Mouse (Mus musculus) heart, postnatal 0 days (tissue): ENCODE results near the gene Atxn7l3b. TPM values are rescaled to one million over a fixed set of nuclear protein-coding genes. Genes with fewer than 3 reads are reported as not detected.

Source experiments
- ATAC-seq: fragments of 200-750 bp; cut with Nextera tagmentation; 2 replicates; pipeline ENCODE4 v1.8.0; 2017; ENCODE audit warnings: low read depth, moderate number of reproducible peaks, moderate library complexity; ENCODE audit not compliant: insufficient read depth
- DNase-seq: peaks from one replicate; pipeline ENCODE4 v3.0.0-alpha.2; 2016; ENCODE audit warnings: low spot score
- H3K27ac ChIP-seq: fragments of 300-500 bp; sonication (generic); 2 replicates; pipeline ENCODE4 v1.5.1; 2014; ENCODE audit warnings: low read depth, mild to moderate bottlenecking
- H3K27me3 ChIP-seq: fragments of 300-500 bp; sonication (generic); 2 replicates; pipeline ENCODE4 v1.6.1; 2014; ENCODE audit warnings: low read length, mixed read lengths; ENCODE audit not compliant: control insufficient read depth, insufficient read depth
- H3K36me3 ChIP-seq: fragments of 300-500 bp; sonication (generic); replicated peaks from 2 replicates; pipeline ENCODE4 v1.6.1; 2014; ENCODE audit warnings: low read length, mixed read lengths; ENCODE audit not compliant: control insufficient read depth, insufficient read depth
- H3K4me1 ChIP-seq: fragments of 300-500 bp; sonication (generic); 2 replicates; pipeline ENCODE4 v1.6.1; 2014; ENCODE audit warnings: antibody characterized with exemption; ENCODE audit not compliant: control insufficient read depth, insufficient read depth
- H3K4me2 ChIP-seq: fragments of 300-500 bp; sonication (generic); 2 replicates; pipeline ENCODE4 v1.6.1; 2014; ENCODE audit warnings: low read depth, mild to moderate bottlenecking, low read length, moderate library complexity
- H3K4me3 ChIP-seq: fragments of 300-500 bp; sonication (generic); 2 replicates; pipeline ENCODE4 v1.5.1; 2014; ENCODE audit warnings: low read depth, low read length
- H3K9ac ChIP-seq: fragments of 300-500 bp; sonication (generic); replicated peaks from 2 replicates; pipeline ENCODE4 v1.6.1; 2014; ENCODE audit warnings: low read depth, low read length, mixed read lengths
- H3K9me3 ChIP-seq: fragments of 300-500 bp; sonication (generic); replicated peaks from 2 replicates; pipeline ENCODE4 v1.6.1; 2016; ENCODE audit warnings: low read length; ENCODE audit not compliant: control insufficient read depth
- CTCF ChIP-seq: IDR thresholded peaks from 2 replicates; pipeline ENCODE4 v1.5.1; 2016; ENCODE audit warnings: antibody characterized with exemption, control low read depth, low read depth
- EP300 ChIP-seq: IDR thresholded peaks from 2 replicates; pipeline ENCODE4 v1.6.1; 2016; ENCODE audit warnings: antibody characterized with exemption, low read depth
- WGBS: fragments of 180-500 bp; shearing (Covaris S2); extraction: QIAGEN DNeasy Blood & Tissue Kit; methylation state at CpG from one replicate; pipeline ENCODE4 v1.1.7; 2014; 5-methylcytosine and 5-hydroxymethylcytosine counted together
- polyA plus RNA-seq: library from polyadenylated mRNA; unstranded; fragments of >200 nt; fragmentation: Nextera tagmentation; extraction: Ambion mirVana; gene quantifications from 2 replicates; pipeline ENCODE4 v1.2.1, GENCODE M21; 2015
- total RNA-seq: library from RNA; depleted of rRNA; stranded (reverse); fragments of >200 nt; gene quantifications from 2 replicates; pipeline ENCODE4 v1.2.3, GENCODE M21; 2014; ENCODE audit warnings: low replicate concordance

Gene Atxn7l3b
- total and polyA plus RNA-seq, 2 experiments from 2014 or later = 41.1 to 99.3 TPM

- Histone ChIP-seq H3K9me3 (no peaks in the 10 kb centered on the region), H3K36me3 (no peaks in the 10 kb centered on the region), H3K27me3 (no peaks in the 10 kb centered on the region), H3K27ac (no peak overlapping the region), H3K9ac (no peak overlapping the region), H3K4me3 (no peak overlapping the region), H3K4me2 (no peak overlapping the region), H3K4me1 (no peaks in the 10 kb centered on the region)
- no peak for DNase-seq
- 27% methylated on average over 6 of the region's 6 CpGs for WGBS
- TF ChIP-seq CTCF = no peak
- no peak for TF ChIP-seq EP300
- ATAC-seq = no peak
Observed at GRCm38 (mm10) chr10:112882789-112883687, 45.8 kb downstream of the Atxn7l3b start.

DNA sequence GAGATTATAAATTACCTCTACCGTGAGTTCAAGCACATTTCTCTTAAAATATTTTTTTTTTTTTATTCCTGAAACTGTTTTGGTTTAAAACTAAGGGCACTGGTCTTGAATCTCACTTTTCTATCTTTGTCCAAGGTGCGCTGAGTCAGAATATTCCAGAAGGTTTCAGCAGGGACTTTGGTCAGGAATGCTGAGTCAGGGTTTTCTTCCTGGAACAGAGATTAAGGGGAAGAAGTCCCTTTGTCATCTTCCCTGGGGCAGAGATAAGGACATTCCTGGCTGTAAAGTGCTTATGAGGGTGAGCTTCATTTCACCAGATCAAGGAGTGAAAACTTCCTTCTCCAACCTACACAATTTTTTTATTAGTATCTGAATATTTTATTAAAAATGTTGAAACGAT is 46.7 kb downstream of the Atxn7l3b start:
- DNase-seq (no peak), ATAC-seq (no peak)
- 83% methylated on average over 3 of the region's 3 CpGs for WGBS
- no peak overlapping the region for H3K4me2 ChIP-seq
- H3K27me3 ChIP-seq = no peaks in the 10 kb centered on the region
- no peak overlapping the region for H3K4me3 ChIP-seq
- no peak overlapping the region for H3K27ac ChIP-seq
- no peaks in the 10 kb centered on the region for H3K9me3 ChIP-seq
- no peak overlapping the region for H3K9ac ChIP-seq
- no peaks in the 10 kb centered on the region for H3K4me1 ChIP-seq
- TF ChIP-seq CTCF (no peak), EP300 (no peak)
- no peaks in the 10 kb centered on the region for H3K36me3 ChIP-seq

- WGBS = 75% methylated on average over 1 of the region's 1 CpGs
- Histone ChIP-seq H3K4me3 (no peak overlapping the region), H3K9me3 (no peaks in the 10 kb centered on the region), H3K27ac (no peak overlapping the region), H3K9ac (no peak overlapping the region), H3K36me3 (no peaks in the 10 kb centered on the region), H3K4me1 (no peaks in the 10 kb centered on the region), H3K4me2 (no peak overlapping the region), H3K27me3 (no peaks in the 10 kb centered on the region)
- DNase-seq (no peak), ATAC-seq (no peak)
- TF ChIP-seq EP300 = no peak
- TF ChIP-seq CTCF = no peak
Observed at GRCm38 (mm10) chr10:112876655-112877393, 52.0 kb downstream of the Atxn7l3b start.
